Mouse (Mus musculus): ENCODE measurements around the gene St6galnac5. TPM values are rescaled to one million over a fixed set of nuclear protein-coding genes. Genes with fewer than 3 reads are reported as not detected.
A peak's percentile ranks its signal among the peaks of the same experiment; 100 is the strongest.

Gene St6galnac5
- 10 to 100 TPM; 31.1 to 39.6 (median 33.4) TPM for total RNA-seq (2022)

DNA sequence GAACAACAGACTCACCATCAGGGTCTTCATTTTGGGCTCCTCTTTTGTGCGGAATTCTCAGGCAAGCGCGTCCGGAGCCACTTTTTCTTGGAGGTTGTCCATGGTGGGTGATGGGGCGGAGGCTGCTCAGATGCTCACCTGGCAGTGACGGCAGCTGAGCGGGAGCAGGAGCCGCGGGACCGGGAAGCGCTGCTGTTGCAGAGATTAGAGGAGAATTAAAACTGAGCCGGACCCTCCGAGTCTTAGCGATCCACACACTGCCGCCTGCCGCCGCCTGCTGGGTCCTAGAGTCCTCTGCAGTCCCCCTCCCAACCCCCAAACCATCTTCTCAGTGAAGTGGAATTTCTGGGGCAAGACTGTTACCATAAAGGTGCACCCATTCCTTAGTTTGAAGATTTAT, at the start of gene St6galnac5:
Gene St6galnac5, minus strand, starts transcription at position 259 of the 400 bp plus-strand sequence.
- no peak for DNase-seq (ENCODE audit: low spot score in 2 of 2)

GRCm38 (mm10) chr3:153030756-153031155, 48.7 kb upstream of the St6galnac5 start:
- DNase-seq (ENCODE audit: low spot score in 2 of 2), result no peak

DNA sequence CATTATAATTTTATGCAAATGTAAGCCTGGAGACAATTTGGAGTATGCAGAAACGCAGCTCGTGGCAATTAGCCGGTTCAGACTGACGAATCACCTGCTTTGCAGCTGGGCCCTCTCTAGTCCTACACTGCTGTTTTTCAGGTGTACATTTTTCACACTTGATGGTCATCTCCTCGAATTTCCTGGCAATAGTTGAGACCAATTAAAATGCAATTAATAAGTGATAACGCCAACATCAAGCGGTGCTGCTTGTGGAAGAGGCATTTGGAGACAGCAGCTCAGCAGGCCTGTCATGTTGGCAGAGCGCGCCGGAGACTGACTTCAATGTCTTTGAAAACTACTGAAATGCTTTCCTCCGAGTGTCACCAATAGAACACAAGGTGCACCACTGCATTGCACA, 42.0 kb upstream of the St6galnac5 start:
- no peak for DNase-seq (ENCODE audit: low spot score in 2 of 2)

DNA sequence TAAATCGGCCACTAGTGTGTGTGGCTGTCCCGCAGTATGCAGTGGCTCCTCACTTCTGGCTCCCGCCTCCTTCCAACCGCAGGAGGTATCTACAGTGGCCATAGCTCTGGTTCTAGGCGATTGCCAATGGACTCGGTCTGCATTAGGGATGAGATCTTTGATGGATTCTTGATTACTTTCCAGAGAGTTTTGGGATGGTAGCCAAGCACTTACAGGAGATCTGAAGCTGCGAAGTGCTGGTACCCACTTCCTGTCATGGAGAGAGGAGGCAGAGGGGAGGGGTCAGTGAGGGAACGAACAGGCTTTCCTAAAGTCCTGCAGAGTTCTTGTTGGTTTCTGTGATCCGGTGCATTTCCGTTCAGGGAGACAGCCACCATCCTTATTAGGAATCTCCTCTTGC, 36.0 kb upstream of the St6galnac5 start:
- no peak for DNase-seq (ENCODE audit: low spot score in 2 of 2)

- DNase-seq (ENCODE audit: low spot score in 2 of 2), result no peak
Observed at GRCm38 (mm10) chr3:153016355-153016754, 34.3 kb upstream of the St6galnac5 start.

DNA sequence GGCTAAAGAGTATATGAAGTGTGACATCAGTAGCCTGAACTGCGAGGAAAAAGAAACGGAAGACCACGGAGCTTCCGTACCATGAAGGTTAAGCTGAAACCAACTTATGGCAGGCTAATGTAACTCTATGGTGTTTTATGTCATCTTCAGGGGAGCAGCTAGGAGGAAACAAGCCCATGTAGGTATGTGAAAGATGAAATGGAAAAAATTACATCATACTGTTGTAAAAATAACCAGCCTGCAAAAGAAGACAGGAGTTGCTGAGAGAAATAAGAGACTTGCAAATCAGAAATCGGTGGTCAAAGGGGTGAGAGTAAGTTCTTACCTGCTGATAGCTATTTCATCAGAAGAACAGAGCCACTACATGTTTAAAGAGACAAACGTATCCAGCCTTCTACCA, 24.8 kb upstream of the St6galnac5 start:
- no peak for DNase-seq (ENCODE audit: low spot score in 2 of 2)

DNA sequence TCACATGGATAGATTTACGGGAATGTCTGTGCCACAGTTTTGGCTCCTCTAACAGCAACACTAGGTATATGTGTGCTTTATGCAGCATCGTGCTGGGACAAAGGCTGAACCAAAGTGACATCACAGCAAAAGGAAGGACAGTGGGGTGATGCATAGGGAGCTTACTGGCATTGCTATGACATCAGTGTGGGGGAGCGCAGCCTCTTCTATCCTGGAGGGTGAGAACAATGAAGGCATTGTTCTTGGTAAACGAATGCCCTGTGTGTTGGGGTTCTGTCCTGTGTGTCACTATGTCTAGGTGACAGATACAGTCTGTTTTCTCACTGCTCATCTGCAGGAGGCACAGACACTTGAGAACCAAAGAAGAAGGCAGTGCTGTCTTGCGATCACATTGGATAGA, 16.9 kb upstream of the St6galnac5 start:
- DNase-seq (ENCODE audit: low spot score in 2 of 2), result no peak

DNA sequence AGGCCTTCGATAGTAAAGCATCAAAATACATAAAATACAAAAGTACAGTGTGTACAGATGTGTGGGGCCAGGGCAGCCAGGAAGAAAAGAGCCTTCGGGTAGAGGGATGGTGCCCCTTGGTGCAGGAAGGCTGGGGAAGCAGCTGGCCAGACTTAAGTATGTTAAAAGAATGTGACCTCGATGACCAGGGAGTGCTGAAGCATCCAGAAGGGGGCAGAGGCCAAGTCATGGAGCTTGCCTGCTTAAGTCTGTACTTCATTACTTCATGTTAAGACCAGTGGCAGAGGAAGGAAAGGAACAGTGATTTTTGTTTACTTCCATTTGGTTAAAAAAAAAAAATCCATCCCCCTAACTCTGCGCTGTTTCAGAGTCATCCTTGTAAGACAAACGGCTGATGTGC, 16.1 kb upstream of the St6galnac5 start:
- no peak for DNase-seq (ENCODE audit: low spot score in 2 of 2)

DNA sequence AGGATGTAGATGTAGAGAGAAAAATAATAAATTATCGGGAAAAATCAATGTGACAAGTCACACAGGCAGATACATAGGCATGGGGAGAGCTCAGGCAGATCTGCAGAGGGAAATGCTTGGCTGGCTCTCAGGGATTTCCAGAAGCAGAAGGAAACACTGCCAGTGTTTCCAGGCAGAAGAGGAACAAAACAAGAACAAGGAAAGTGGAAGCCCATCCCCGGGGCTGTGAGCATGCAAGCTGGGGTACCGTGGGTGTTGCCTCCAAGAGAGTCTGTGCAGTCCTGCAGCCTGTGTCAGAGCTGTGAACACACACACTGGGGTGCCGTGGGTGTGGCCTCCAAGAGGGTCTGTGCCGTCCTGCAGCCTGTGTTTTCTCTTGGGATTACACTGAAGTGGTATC, 11.6 kb upstream of the St6galnac5 start:
- no peak for DNase-seq (ENCODE audit: low spot score in 2 of 2)

DNA sequence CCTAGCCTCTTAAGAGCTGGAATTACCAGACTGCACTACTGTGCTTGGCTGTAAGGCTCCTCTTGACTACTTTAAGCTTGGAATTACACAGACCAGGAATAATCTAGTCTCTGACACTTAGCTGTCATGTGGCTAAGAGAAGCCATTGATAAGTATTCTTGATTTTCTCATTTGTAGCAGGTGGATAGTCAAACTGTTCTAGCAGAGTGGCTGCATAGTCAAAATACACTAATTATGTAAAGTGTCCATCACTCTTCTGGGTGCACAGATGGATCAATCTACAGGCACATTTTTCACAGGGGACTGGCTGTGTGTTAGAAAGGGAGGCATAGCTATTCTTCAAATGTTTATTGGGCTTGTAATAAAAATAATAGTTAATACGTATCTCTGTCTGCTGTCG, 8.7 kb upstream of the St6galnac5 start:
- DNase-seq (ENCODE audit: low spot score in 2 of 2), result no peak

- DNase-seq (ENCODE audit: low spot score in 2 of 2), result peak; percentile 39 to 66
Observed at GRCm38 (mm10) chr3:152980978-152981974, 770 bp downstream of the St6galnac5 start.

- no peak for DNase-seq (ENCODE audit: low spot score in 2 of 2)
Observed at GRCm38 (mm10) chr3:152980431-152980830, 1.6 kb downstream of the St6galnac5 start.

DNA sequence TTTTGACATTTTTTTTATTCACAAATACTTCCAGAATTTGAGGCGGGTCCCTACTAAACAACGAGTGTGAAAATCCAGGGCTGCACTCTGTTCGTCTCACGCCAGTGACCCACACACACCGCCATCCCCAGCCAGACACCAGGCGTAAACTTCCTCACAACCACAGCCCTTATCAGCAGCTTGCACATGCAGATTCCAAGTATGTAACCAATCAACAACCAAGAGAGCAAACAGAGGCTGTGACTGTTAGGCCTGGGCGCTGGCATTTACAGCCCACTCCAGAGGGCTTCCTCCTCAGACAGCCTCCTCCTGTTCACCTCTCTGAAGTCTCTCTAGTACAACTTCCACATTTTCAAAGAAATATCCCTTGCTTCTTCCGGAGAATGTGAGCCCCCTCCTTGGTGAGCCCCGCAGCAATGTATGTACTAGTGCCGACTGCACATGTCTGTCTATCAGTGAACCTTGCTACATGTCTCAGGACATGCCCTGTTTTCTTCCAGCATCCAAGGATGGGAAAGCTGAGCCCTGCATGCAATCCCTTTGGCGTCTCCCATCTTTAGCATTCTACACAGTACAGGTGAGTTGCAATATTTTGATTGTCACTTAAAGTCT, 2.5 kb downstream of the St6galnac5 start:
- no peak for DNase-seq (ENCODE audit: low spot score in 2 of 2)

- peak; percentile 29 to 93 for DNase-seq (ENCODE audit: low spot score in 2 of 2)
Observed at GRCm38 (mm10) chr3:152971373-152971772, 10.7 kb downstream of the St6galnac5 start.

DNA sequence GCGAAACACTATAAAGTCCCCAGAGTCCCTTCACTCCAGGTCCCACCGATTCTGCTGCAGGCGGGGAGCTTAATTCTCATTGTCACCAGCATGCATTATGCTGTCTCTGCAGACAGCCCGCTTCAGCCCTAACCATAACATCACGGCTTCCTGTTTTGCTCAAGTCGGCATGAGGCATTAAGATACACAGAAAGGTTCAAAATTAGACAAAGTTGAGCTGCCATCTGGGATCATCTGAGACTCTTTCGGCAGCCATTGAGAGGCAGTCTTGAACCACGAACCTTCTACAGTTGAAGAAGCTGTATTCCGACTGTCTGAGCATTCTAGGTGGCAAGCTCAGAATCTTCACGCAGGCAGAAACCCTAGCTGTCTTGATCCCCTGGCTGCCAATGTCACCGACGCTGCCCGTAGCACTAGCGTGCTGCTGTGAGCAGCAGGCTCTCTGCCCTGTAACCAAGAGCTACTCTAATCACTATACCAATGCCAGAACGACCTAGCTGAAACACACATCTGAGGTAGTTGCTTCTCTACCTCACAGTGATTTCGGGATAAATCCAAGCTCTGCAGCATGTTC, 12.2 kb downstream of the St6galnac5 start:
- DNase-seq (ENCODE audit: low spot score in 2 of 2), result no peak

DNA sequence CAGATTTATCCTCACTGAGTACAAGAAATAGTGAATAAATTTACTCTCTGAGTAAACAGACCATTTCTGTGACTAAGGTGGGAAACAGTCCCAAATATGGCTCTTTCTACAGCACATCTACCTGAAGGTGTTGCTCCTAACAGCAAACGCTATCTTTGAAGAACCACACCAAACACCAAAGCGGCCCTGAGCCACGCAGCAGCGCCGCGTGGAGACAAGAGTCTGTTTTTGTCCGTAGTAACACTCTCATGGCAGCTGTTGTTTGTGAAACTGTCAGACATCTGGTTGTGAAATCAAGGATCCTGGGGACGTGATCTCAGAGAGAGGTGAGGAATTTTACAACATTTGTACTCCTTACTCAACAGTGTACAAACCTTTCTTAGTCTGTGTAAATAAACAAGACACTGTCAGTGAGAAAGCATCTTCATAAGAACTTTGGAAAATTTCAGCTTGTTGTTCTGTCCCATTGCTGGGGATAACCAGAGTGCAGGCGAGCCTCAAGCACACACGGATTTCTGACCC, 20.1 kb downstream of the St6galnac5 start:
- no peak for DNase-seq (ENCODE audit: low spot score in 2 of 2)

- DNase-seq (ENCODE audit: low spot score in 2 of 2), result peak in 1 of 2 experiments; percentile 37
Observed at GRCm38 (mm10) chr3:152958358-152959150, 23.5 kb downstream of the St6galnac5 start.

DNA sequence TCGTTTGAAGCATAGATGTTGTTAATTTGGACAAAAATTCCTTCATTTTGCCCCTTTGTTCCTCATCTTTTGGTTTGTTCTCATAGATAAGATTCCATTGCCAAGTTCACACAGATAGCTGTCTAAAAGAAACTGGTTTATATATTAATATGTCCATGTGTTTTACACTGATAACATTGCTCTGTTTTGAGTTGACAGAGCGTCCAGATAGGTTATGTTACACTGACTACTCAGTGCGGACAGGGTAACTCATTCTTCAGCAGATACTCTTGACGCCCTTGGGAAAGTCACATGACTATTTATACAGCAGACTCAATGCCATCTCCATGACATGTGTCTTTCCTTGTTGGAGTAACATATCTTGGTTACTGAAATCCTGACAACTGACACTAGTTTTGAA, 25.3 kb downstream of the St6galnac5 start:
- DNase-seq (ENCODE audit: low spot score in 2 of 2), result no peak

DNA sequence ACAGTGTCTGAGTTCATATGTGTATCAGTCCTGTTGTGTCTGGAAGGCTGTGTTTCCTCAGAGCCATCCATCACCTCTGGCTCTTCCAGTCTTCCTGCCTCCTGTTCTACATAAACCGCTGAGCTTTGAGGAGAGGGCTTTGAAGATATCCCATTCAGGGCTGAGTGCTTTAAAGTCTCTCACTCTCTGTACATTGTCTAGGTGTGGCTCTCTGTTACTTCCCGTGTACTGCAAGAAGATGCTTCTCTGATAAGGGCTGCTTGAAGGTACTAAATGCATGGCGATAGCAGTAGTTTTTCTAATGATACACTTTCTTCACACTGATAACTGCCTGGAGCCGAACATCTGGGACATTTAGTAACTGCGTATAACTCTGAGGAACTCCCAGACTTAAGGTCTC, 26.0 kb downstream of the St6galnac5 start:
- DNase-seq (ENCODE audit: low spot score in 2 of 2), result no peak

- no peak for DNase-seq (ENCODE audit: low spot score in 2 of 2)
Observed at GRCm38 (mm10) chr3:152951634-152952545, 30.2 kb downstream of the St6galnac5 start.
